Mouse (Mus musculus) forebrain, embryonic 13.5 days (tissue): ENCODE measurements around the gene Pgap2. TPM values are rescaled to one million over a fixed set of nuclear protein-coding genes. Genes with fewer than 3 reads are reported as not detected.

Experiments used
- ATAC-seq: fragments of 200-750 bp; cut with Nextera tagmentation; 2 replicates; pipeline ENCODE4 v1.8.0; 2017
- H3K27ac ChIP-seq: fragments of 300-500 bp; sonication (generic); 2 replicates; pipeline ENCODE4 v1.5.1; 2015; ENCODE audit warnings: inconsistent platforms, mild to moderate bottlenecking, moderate library complexity
- H3K27me3 ChIP-seq: fragments of 300-500 bp; sonication (generic); 2 replicates; pipeline ENCODE4 v1.6.1; 2015; ENCODE audit warnings: mild to moderate bottlenecking, inconsistent platforms
- H3K36me3 ChIP-seq: fragments of 300-500 bp; sonication (generic); 2 replicates; pipeline ENCODE4 v1.6.1; 2015; ENCODE audit warnings: mild to moderate bottlenecking, inconsistent platforms; ENCODE audit not compliant: poor library complexity, severe bottlenecking
- H3K4me1 ChIP-seq: fragments of 300-500 bp; sonication (generic); 2 replicates; pipeline ENCODE4 v1.6.1; 2015; ENCODE audit warnings: inconsistent platforms
- H3K4me2 ChIP-seq: fragments of 300-500 bp; sonication (generic); 2 replicates; pipeline ENCODE4 v1.6.1; 2015; ENCODE audit warnings: inconsistent platforms, mild to moderate bottlenecking, moderate library complexity
- H3K4me3 ChIP-seq: fragments of 300-500 bp; sonication (generic); 2 replicates; pipeline ENCODE4 v1.5.1; 2015; ENCODE audit warnings: mild to moderate bottlenecking, inconsistent platforms
- H3K9ac ChIP-seq: fragments of 300-500 bp; sonication (generic); 2 replicates; pipeline ENCODE4 v1.6.1; 2015; ENCODE audit warnings: mild to moderate bottlenecking, inconsistent platforms
- H3K9me3 ChIP-seq: fragments of 300-500 bp; sonication (generic); replicated peaks from 2 replicates; pipeline ENCODE4 v1.6.1; 2016; ENCODE audit warnings: inconsistent platforms
- WGBS: fragments of 180-500 bp; shearing (Covaris S2); methylation state at CpG from one replicate; pipeline ENCODE4 v1.1.7; 2015; 5-methylcytosine and 5-hydroxymethylcytosine counted together
- polyA plus RNA-seq: library from polyadenylated mRNA; unstranded; fragments of >200 nt; fragmentation: Nextera tagmentation; extraction: Ambion mirVana; gene quantifications from 2 replicates; pipeline ENCODE4 v1.2.1, GENCODE M21; 2015

Pgap2 gene
- polyA plus RNA-seq, 1 experiment from 2014 or later, result 50.6 TPM

- H3K4me3 ChIP-seq, result no peak overlapping the region
- WGBS, result 92% methylated on average over 2 of the region's 2 CpGs
- no peak overlapping the region for H3K27ac ChIP-seq
- peaks cover 23% of the 10 kb centered on the region for H3K36me3 ChIP-seq
- H3K9me3 ChIP-seq, result no peaks in the 10 kb centered on the region
- no peak overlapping the region for H3K9ac ChIP-seq
- ATAC-seq, result no peak
- H3K4me1 ChIP-seq, result peaks cover 28% of the 10 kb centered on the region
- H3K4me2 ChIP-seq, result no peak overlapping the region
- no peaks in the 10 kb centered on the region for H3K27me3 ChIP-seq
These were observed 33.9 kb downstream of the Pgap2 start for GRCm38 (mm10) chr7:102243870-102244269.

- no peak for ATAC-seq
- Histone ChIP-seq H3K9ac (no peak overlapping the region), H3K4me2 (no peak overlapping the region), H3K4me3 (no peak overlapping the region), H3K27me3 (no peaks in the 10 kb centered on the region), H3K36me3 (peaks cover 12% of the 10 kb centered on the region), H3K27ac (no peak overlapping the region), H3K9me3 (no peaks in the 10 kb centered on the region), H3K4me1 (peaks cover 34% of the 10 kb centered on the region)
- WGBS, result 92% methylated on average over 3 of the region's 3 CpGs
These were observed 35.0 kb downstream of the Pgap2 start for GRCm38 (mm10) chr7:102244782-102245535.

- peak overlapping the region; percentile 46 for H3K9ac ChIP-seq
- H3K4me2 ChIP-seq, result no peak overlapping the region
- no peak overlapping the region for H3K27ac ChIP-seq
- H3K36me3 ChIP-seq, result peaks cover 6% of the 10 kb centered on the region; the same call in 1 of the 2 replicates
- H3K9me3 ChIP-seq, result no peaks in the 10 kb centered on the region
- no peak for ATAC-seq
- WGBS, result 6% methylated on average over 1 of the region's 1 CpGs
- peaks cover 34% of the 10 kb centered on the region for H3K4me1 ChIP-seq
- H3K27me3 ChIP-seq, result no peaks in the 10 kb centered on the region
- no peak overlapping the region for H3K4me3 ChIP-seq
These were observed 35.8 kb downstream of the Pgap2 start for GRCm38 (mm10) chr7:102245775-102246174.

- Histone ChIP-seq H3K9ac (peak overlapping the region; percentile 46), H3K4me3 (no peak overlapping the region), H3K36me3 (peaks cover under 1% of the 10 kb centered on the region; the same call in 1 of the 2 replicates), H3K9me3 (no peaks in the 10 kb centered on the region), H3K27me3 (no peaks in the 10 kb centered on the region), H3K4me2 (no peak overlapping the region), H3K4me1 (peaks cover 39% of the 10 kb centered on the region), H3K27ac (no peak overlapping the region)
- ATAC-seq, result no peak
- WGBS, result 61% methylated on average over 6 of the region's 6 CpGs
These were observed 36.3 kb downstream of the Pgap2 start for GRCm38 (mm10) chr7:102246265-102246664.

GRCm38 (mm10) chr7:102246956-102247797 is 37.2 kb downstream of the Pgap2 start:
- Histone ChIP-seq H3K4me2 (no peak overlapping the region), H3K27ac (no peak overlapping the region), H3K36me3 (no peaks in the 10 kb centered on the region), H3K4me1 (peaks cover 39% of the 10 kb centered on the region), H3K27me3 (no peaks in the 10 kb centered on the region), H3K9ac (no peak overlapping the region), H3K4me3 (no peak overlapping the region), H3K9me3 (no peaks in the 10 kb centered on the region)
- ATAC-seq, result no peak
- 60% methylated on average over 12 of the region's 12 CpGs for WGBS

- peak overlapping the region; percentile 67 for H3K4me2 ChIP-seq
- peak overlapping the region; percentile 76 for H3K9ac ChIP-seq
- H3K27me3 ChIP-seq, result no peaks in the 10 kb centered on the region
- peak overlapping the region; percentile 52 for H3K4me3 ChIP-seq
- no peak overlapping the region for H3K27ac ChIP-seq
- whole genome bisulfite sequencing, result 27% methylated on average over 16 of the region's 16 CpGs
- peaks cover 39% of the 10 kb centered on the region for H3K4me1 ChIP-seq
- no peak for ATAC-seq
- no peaks in the 10 kb centered on the region for H3K9me3 ChIP-seq
- H3K36me3 ChIP-seq, result no peaks in the 10 kb centered on the region
These were observed 38.8 kb downstream of the Pgap2 start for GRCm38 (mm10) chr7:102248691-102249404.

GRCm38 (mm10) chr7:102249531-102249895 is 39.5 kb downstream of the Pgap2 start:
- Histone ChIP-seq H3K9ac (peak overlapping the region; percentile 76), H3K27me3 (no peaks in the 10 kb centered on the region)
- WGBS, result under 1% methylated on average over 23 of the region's 23 CpGs

GRCm38 (mm10) chr7:102249896-102250630 is 40.1 kb downstream of the Pgap2 start:
- WGBS, result under 1% methylated on average over 38 of the region's 49 CpGs
- H3K4me1 ChIP-seq, result peaks cover 39% of the 10 kb centered on the region

More at GRCm38 (mm10) chr7:102249531-102249895, 39.5 kb downstream of the Pgap2 start:
- Histone ChIP-seq H3K36me3 (no peaks in the 10 kb centered on the region), H3K4me2 (peak overlapping the region; percentile 67), H3K4me1 (peaks cover 39% of the 10 kb centered on the region), H3K9me3 (no peaks in the 10 kb centered on the region), H3K27ac (peak overlapping the region; percentile 72), H3K4me3 (peak overlapping the region; percentile 52)
- ATAC-seq, result peak; percentile 37

GRCm38 (mm10) chr7:102250631-102251214 is 40.7 kb downstream of the Pgap2 start:
- under 1% methylated on average over 31 of the region's 33 CpGs for WGBS
- H3K9me3 ChIP-seq, result no peaks in the 10 kb centered on the region
- H3K9ac ChIP-seq, result peak overlapping the region; percentile 76

More at GRCm38 (mm10) chr7:102249896-102250630, 40.1 kb downstream of the Pgap2 start:
- Histone ChIP-seq H3K27ac (peak overlapping the region; percentile 72), H3K4me2 (peak overlapping the region; percentile 67), H3K27me3 (no peaks in the 10 kb centered on the region), H3K36me3 (no peaks in the 10 kb centered on the region), H3K9ac (peak overlapping the region; percentile 76), H3K9me3 (no peaks in the 10 kb centered on the region), H3K4me3 (peak overlapping the region; percentile 52)
- peak; percentile 73 for ATAC-seq

GRCm38 (mm10) chr7:102253631-102254030 is 43.6 kb downstream of the Pgap2 start:
- H3K27ac ChIP-seq, result no peak overlapping the region
- H3K27me3 ChIP-seq, result no peaks in the 10 kb centered on the region
- H3K4me1 ChIP-seq, result peaks cover 13% of the 10 kb centered on the region
- WGBS, result 91% methylated on average over 1 of the region's 1 CpGs
- no peak overlapping the region for H3K4me3 ChIP-seq
- no peaks in the 10 kb centered on the region for H3K9me3 ChIP-seq
- ATAC-seq, result no peak
- no peak overlapping the region for H3K4me2 ChIP-seq
- H3K36me3 ChIP-seq, result no peaks in the 10 kb centered on the region
- H3K9ac ChIP-seq, result no peak overlapping the region

More at GRCm38 (mm10) chr7:102250631-102251214, 40.7 kb downstream of the Pgap2 start:
- H3K27ac ChIP-seq, result peak overlapping the region; percentile 72
- peak overlapping the region; percentile 52 for H3K4me3 ChIP-seq
- H3K27me3 ChIP-seq, result no peaks in the 10 kb centered on the region
- no peaks in the 10 kb centered on the region for H3K36me3 ChIP-seq
- peak overlapping the region; percentile 67 for H3K4me2 ChIP-seq
- peak; percentile 81 for ATAC-seq
- peaks cover 36% of the 10 kb centered on the region for H3K4me1 ChIP-seq

GRCm38 (mm10) chr7:102255954-102256353 is 45.9 kb downstream of the Pgap2 start, which contains the start of gene Rhog:
Gene Rhog, minus strand, starts transcription at chr7:102256054.
- Histone ChIP-seq H3K9ac (no peak within 1 kb of the TSS), H3K27ac (no peak within 1 kb of the TSS), H3K4me2 (no peak within 1 kb of the TSS), H3K27me3 (no peaks in the 10 kb centered on the region), H3K36me3 (no peaks in the 10 kb centered on the region), H3K4me3 (no peak within 1 kb of the TSS), H3K9me3 (no peaks in the 10 kb centered on the region), H3K4me1 (peaks cover 3% of the 10 kb centered on the region)
- WGBS, result 80% methylated on average over 3 of the region's 3 CpGs
- no peak for ATAC-seq
